Mouse (Mus musculus) brain, embryonic 18.5 days (tissue): ENCODE measurements around the gene Esp38.
"Not testable (repeated sequence)": the region's sequence is repeated elsewhere in the genome, so short reads cannot be mapped to it uniquely, and the experiment has no call there.

Experiments
- DNase-seq: peaks from one replicate; pipeline ENCODE4 v3.0.0-alpha.2; 2012; ENCODE audit warnings: low read depth, low spot score

The Esp38 gene

GRCm38 (mm10) chr17:39950220-39950619 lies at the start of gene Esp38:
Gene Esp38, plus strand, starts transcription at chr17:39950520.
- no peak for DNase-seq

- not testable (repeated sequence) for DNase-seq
These were observed 47.3 kb upstream of the Esp38 start for GRCm38 (mm10) chr17:39902928-39903545.
